Mouse (Mus musculus) stomach, embryonic 15.5 days (tissue): ENCODE data around the gene Usp33. TPM values are rescaled to one million over a fixed set of nuclear protein-coding genes. Genes with fewer than 3 reads are reported as not detected.
A peak's percentile ranks its signal among the peaks of the same experiment; 100 is the strongest.
"Not testable (repeated sequence)": the region's sequence is repeated elsewhere in the genome, so short reads cannot be mapped to it uniquely, and the experiment has no call there.

Source experiments
- ATAC-seq: fragments of 200-750 bp; cut with Nextera tagmentation; 2 replicates; pipeline ENCODE4 v1.8.0; 2017; ENCODE audit warnings: low read depth, moderate number of reproducible peaks, moderate TSS enrichment; ENCODE audit not compliant: insufficient read depth, low FRiP score
- H3K27ac ChIP-seq: fragments of 300-500 bp; sonication (generic); 2 replicates; pipeline ENCODE4 v1.5.1; 2015; ENCODE audit warnings: mild to moderate bottlenecking, inconsistent platforms
- H3K27me3 ChIP-seq: fragments of 300-500 bp; sonication (generic); replicated peaks from 2 replicates; pipeline ENCODE4 v1.6.1; 2015; ENCODE audit warnings: inconsistent platforms
- H3K36me3 ChIP-seq: fragments of 300-500 bp; sonication (generic); 2 replicates; pipeline ENCODE4 v1.6.1; 2015; ENCODE audit warnings: inconsistent platforms
- H3K4me1 ChIP-seq: fragments of 300-500 bp; sonication (generic); 2 replicates; pipeline ENCODE4 v1.6.1; 2015; ENCODE audit warnings: inconsistent platforms
- H3K4me2 ChIP-seq: fragments of 300-500 bp; sonication (generic); 2 replicates; pipeline ENCODE4 v1.6.1; 2015; ENCODE audit warnings: mild to moderate bottlenecking, inconsistent platforms
- H3K4me3 ChIP-seq: fragments of 300-500 bp; sonication (generic); replicated peaks from 2 replicates; pipeline ENCODE4 v1.5.1; 2015; ENCODE audit warnings: inconsistent platforms
- H3K9ac ChIP-seq: fragments of 300-500 bp; sonication (generic); 2 replicates; pipeline ENCODE4 v1.6.1; 2015; ENCODE audit warnings: inconsistent platforms
- H3K9me3 ChIP-seq: fragments of 300-500 bp; sonication (generic); 2 replicates; pipeline ENCODE4 v1.6.1; 2016; ENCODE audit warnings: inconsistent platforms
- WGBS: fragments of 180-500 bp; shearing (Covaris S2); methylation state at CpG from one replicate; pipeline ENCODE4 v1.1.7; 2015; 5-methylcytosine and 5-hydroxymethylcytosine counted together
- polyA plus RNA-seq: library from polyadenylated mRNA; unstranded; fragments of >200 nt; fragmentation: Nextera tagmentation; extraction: Ambion mirVana; gene quantifications from 2 replicates; pipeline ENCODE4 v1.2.1, GENCODE M21; 2015

The Usp33 gene
- 38.7 and 43.2 TPM in 2 replicates for polyA plus RNA-seq

- WGBS, result 8% methylated on average over 41 of the region's 44 CpGs
- no peaks in the 10 kb centered on the region for H3K27me3 ChIP-seq
- no peaks in the 10 kb centered on the region for H3K9me3 ChIP-seq
- H3K9ac ChIP-seq, result peak within 1 kb of the TSS; percentile 86
- peak; percentile 96 for ATAC-seq
- H3K27ac ChIP-seq, result peak within 1 kb of the TSS; percentile 78
- H3K4me3 ChIP-seq, result peak within 1 kb of the TSS; percentile 65
- H3K36me3 ChIP-seq, result no peaks in the 10 kb centered on the region
- peaks cover 8% of the 10 kb centered on the region; the same call in 1 of the 2 replicates for H3K4me1 ChIP-seq
- H3K4me2 ChIP-seq, result peak within 1 kb of the TSS; percentile 48
Observed at GRCm38 (mm10) chr3:152345732-152346632, at the start of gene Usp33. Gene Usp33, plus strand, starts transcription at chr3:152346478.

- 76% methylated on average over 14 of the region's 14 CpGs for WGBS
- Histone ChIP-seq H3K4me1 (peaks cover 13% of the 10 kb centered on the region; the same call in 1 of the 2 replicates), H3K27ac (no peak overlapping the region), H3K9me3 (no peaks in the 10 kb centered on the region), H3K27me3 (no peaks in the 10 kb centered on the region), H3K4me3 (no peak overlapping the region), H3K36me3 (peaks cover 6% of the 10 kb centered on the region; the same call in 1 of the 2 replicates), H3K9ac (no peak overlapping the region), H3K4me2 (no peak overlapping the region)
- no peak for ATAC-seq
Observed at GRCm38 (mm10) chr3:152300376-152301337, 45.6 kb upstream of the Usp33 start.

DNA sequence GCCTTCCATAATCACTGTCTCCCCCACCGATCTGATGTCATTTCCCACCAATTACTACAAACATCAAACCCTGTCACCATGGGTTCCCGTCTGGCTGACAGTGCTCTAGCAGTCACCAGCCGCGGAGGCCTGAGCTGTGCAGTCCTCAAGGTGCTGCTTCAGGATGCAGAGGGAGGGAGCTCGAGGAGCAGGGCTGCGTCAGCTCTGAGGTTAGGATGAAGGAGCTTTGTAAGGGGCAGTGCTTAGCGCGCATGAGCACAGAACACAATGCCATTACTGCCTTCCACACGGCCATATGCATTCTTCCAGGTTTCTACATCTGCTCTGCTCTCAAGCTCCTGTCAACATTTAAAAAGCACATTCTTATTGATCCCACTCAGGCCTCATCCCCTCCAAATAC, 43.3 kb upstream of the Usp33 start:
- Histone ChIP-seq H3K4me3 (no peak overlapping the region), H3K4me2 (no peak overlapping the region), H3K27me3 (no peaks in the 10 kb centered on the region), H3K27ac (no peak overlapping the region), H3K36me3 (peaks cover 6% of the 10 kb centered on the region; the same call in 1 of the 2 replicates), H3K9me3 (no peaks in the 10 kb centered on the region), H3K9ac (no peak overlapping the region), H3K4me1 (peaks cover 13% of the 10 kb centered on the region; the same call in 1 of the 2 replicates)
- ATAC-seq, result 0 out of 2 replicates have a peak, but pooled peaks have one; percentile 5
- 59% methylated on average over 9 of the region's 9 CpGs for WGBS

DNA sequence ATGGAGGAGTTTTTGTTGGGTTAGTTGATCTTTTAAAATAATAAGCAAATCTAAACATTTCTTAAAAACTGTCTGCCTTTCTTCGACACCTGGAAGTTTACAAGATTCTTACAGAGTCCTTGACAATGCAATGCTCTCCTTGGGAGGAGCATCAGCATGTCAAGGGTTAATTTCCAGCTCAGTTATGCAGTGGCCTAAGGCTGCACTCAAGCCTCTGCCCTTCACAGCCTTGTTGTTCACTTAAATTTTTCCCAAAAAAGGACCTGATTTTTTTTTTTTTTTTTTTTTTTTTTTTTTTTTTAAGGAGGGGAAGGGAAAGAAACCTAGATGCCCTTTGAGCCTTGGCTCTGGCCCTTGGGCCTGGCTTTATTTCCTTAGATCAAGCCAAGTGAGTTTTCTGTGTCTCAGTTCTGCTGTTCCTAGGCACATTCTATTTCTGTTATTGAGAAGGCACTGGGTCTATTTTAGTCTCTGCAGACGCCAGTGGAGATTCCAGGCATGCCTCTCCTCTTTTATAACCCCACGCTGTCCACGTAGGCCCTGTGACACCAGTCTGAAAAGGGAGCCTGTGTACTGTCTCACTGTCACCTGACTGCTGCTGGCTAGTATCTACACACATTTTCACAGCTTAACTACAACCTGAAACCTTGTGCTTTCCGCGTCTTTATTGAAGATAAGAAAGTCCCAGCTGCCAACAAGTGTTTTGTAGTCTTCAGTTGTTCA, 42.0 kb upstream of the Usp33 start:
- H3K9ac ChIP-seq, result no peak overlapping the region
- peak overlapping the region; percentile 48; the same call in 1 of the 2 replicates for H3K27ac ChIP-seq
- no peaks in the 10 kb centered on the region for H3K9me3 ChIP-seq
- H3K4me1 ChIP-seq, result peaks cover 22% of the 10 kb centered on the region
- no peak overlapping the region for H3K4me2 ChIP-seq
- WGBS, result 36% methylated on average over 6 of the region's 6 CpGs
- no peak for ATAC-seq
- no peak overlapping the region for H3K4me3 ChIP-seq
- H3K27me3 ChIP-seq, result no peaks in the 10 kb centered on the region
- H3K36me3 ChIP-seq, result peaks cover 6% of the 10 kb centered on the region; the same call in 1 of the 2 replicates

- no peak for ATAC-seq
- Histone ChIP-seq H3K4me1 (peaks cover 26% of the 10 kb centered on the region), H3K27ac (no peak overlapping the region)
Observed at GRCm38 (mm10) chr3:152305080-152305479, 41.2 kb upstream of the Usp33 start.

GRCm38 (mm10) chr3:152305971-152306370, 40.3 kb upstream of the Usp33 start:
- Histone ChIP-seq H3K4me2 (no peak overlapping the region), H3K27me3 (no peaks in the 10 kb centered on the region), H3K9me3 (no peaks in the 10 kb centered on the region), H3K9ac (no peak overlapping the region), H3K36me3 (peaks cover 2% of the 10 kb centered on the region; the same call in 1 of the 2 replicates), H3K4me1 (peaks cover 26% of the 10 kb centered on the region), H3K4me3 (no peak overlapping the region), H3K27ac (no peak overlapping the region)
- no peak for ATAC-seq
- 88% methylated on average over 4 of the region's 4 CpGs for WGBS

More at GRCm38 (mm10) chr3:152305080-152305479, 41.2 kb upstream of the Usp33 start:
- Histone ChIP-seq H3K4me2 (no peak overlapping the region), H3K27me3 (no peaks in the 10 kb centered on the region), H3K36me3 (peaks cover 6% of the 10 kb centered on the region; the same call in 1 of the 2 replicates), H3K4me3 (no peak overlapping the region), H3K9ac (no peak overlapping the region), H3K9me3 (no peaks in the 10 kb centered on the region)
- 66% methylated on average over 8 of the region's 8 CpGs for WGBS

DNA sequence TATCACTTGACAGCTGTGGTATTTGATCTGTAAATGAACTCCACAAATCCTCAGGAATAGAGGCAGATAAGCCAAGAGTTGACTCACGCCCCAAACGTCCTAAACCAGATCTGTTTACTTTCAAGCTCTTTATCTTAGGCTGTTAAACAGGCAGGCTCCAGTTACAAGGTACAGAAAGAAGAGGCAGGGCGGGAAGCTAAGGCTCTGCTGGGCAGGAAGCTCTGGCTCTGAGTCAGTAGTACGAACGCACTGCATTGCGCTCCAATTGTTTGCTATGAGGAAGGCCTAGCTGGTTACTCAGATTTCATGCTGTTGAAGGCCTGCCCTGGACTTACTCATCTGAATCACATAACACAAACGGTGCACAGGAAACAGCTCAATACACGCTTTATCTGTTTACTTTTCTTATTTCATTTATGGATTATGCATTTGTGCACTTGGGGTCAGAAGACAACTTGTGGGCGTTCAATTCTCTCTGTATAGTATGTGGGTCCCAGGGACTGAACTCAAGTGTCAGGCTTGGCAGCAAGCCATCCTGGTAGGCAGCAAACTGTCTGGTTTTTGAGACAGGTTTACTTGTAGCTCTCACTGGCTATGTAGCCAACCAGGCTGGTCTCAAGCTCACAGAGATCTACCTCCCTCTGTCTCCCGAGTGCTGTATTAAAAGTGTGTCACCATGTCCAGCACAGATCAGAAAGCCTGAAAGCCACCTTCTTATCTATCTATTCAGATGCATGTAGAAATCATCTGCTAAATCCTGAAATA, 37.6 kb upstream of the Usp33 start:
- peak; percentile 91 for ATAC-seq
- peaks cover 25% of the 10 kb centered on the region for H3K4me1 ChIP-seq
- no peaks in the 10 kb centered on the region for H3K9me3 ChIP-seq
- 13% methylated on average over 10 of the region's 10 CpGs for WGBS
- no peaks in the 10 kb centered on the region for H3K36me3 ChIP-seq
- peak overlapping the region; percentile 94 for H3K27ac ChIP-seq
- H3K27me3 ChIP-seq, result no peaks in the 10 kb centered on the region
- no peak overlapping the region for H3K4me3 ChIP-seq
- no peak overlapping the region for H3K9ac ChIP-seq
- peak overlapping the region; percentile 23; the same call in 1 of the 2 replicates for H3K4me2 ChIP-seq

DNA sequence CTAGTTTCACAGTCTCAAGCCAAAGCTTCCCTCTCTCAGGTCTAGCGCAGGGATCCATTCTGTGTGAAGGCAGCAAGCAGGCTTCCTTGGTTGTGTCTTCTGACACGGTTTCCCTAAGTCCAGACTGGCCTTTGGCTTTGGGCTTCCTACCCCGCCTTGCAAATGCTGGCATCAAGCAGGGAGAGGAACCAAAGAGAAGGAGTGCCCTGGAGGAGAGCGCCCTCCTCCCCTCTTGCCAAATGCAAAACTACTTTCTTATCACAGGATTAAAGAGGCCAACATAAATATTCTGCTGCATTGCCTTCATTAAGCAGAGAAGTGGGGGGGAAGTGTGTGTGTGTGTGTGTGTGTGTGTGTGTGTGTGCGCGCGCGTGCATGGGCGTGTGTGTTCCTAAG, 37.0 kb upstream of the Usp33 start:
- ATAC-seq, result 0 out of 2 replicates have a peak, but pooled peaks have one; percentile 23

GRCm38 (mm10) chr3:152314666-152315065, 31.6 kb upstream of the Usp33 start:
- H3K36me3 ChIP-seq, H3K9ac ChIP-seq, H3K4me2 ChIP-seq, ATAC-seq, H3K9me3 ChIP-seq, H3K4me1 ChIP-seq, H3K27me3 ChIP-seq, H3K27ac ChIP-seq, H3K4me3 ChIP-seq: not testable (repeated sequence)
- WGBS, result 78% methylated on average over 14 of the region's 14 CpGs

More for the DNA sequence above, 37.0 kb upstream of the Usp33 start:
- Histone ChIP-seq H3K4me1 (peaks cover 19% of the 10 kb centered on the region), H3K9me3 (no peaks in the 10 kb centered on the region), H3K9ac (no peak overlapping the region), H3K27me3 (no peaks in the 10 kb centered on the region), H3K27ac (peak overlapping the region; percentile 94), H3K36me3 (no peaks in the 10 kb centered on the region), H3K4me3 (no peak overlapping the region), H3K4me2 (peak overlapping the region; percentile 23; the same call in 1 of the 2 replicates)
- WGBS, result 74% methylated on average over 9 of the region's 9 CpGs

GRCm38 (mm10) chr3:152315613-152316012, 30.7 kb upstream of the Usp33 start:
- H3K27me3 ChIP-seq, result no peaks in the 10 kb centered on the region
- peak; percentile 86 for ATAC-seq
- WGBS, result 8% methylated on average over 7 of the region's 7 CpGs

More at GRCm38 (mm10) chr3:152315613-152316012, 30.7 kb upstream of the Usp33 start:
- no peak overlapping the region for H3K4me3 ChIP-seq
- no peaks in the 10 kb centered on the region for H3K36me3 ChIP-seq
- H3K27ac ChIP-seq, result no peak overlapping the region
- no peak overlapping the region for H3K9ac ChIP-seq
- H3K9me3 ChIP-seq, result no peaks in the 10 kb centered on the region
- H3K4me2 ChIP-seq, result no peak overlapping the region
- no peaks in the 10 kb centered on the region for H3K4me1 ChIP-seq
